Mouse (Mus musculus) adrenal gland, adult 18-20 months (tissue): ENCODE data around the gene Slc38a2. TPM values are rescaled to one million over a fixed set of nuclear protein-coding genes. Genes with fewer than 3 reads are reported as not detected.

Experiments used
- DNase-seq, 2 experiments: peaks; one replicate each; pipeline ENCODE4 v3.0.0; 2021 to 2022; ENCODE audit warnings: low spot score in 2 of 2
- total RNA-seq, 2 experiments: library from RNA; stranded (reverse); gene quantifications; 1 replicate in 1 of 2; 2 replicates in 1 of 2; pipeline ENCODE4 v1.2.3; 2021

Gene Slc38a2
- total RNA-seq, 2 experiments from 2014 or later, result 103 to 210 TPM

GRCm38 (mm10) chr15:96697901-96698657, 1.5 kb downstream of the Slc38a2 start:
- peak in 1 of 2 experiments; percentile 28 for DNase-seq

DNA sequence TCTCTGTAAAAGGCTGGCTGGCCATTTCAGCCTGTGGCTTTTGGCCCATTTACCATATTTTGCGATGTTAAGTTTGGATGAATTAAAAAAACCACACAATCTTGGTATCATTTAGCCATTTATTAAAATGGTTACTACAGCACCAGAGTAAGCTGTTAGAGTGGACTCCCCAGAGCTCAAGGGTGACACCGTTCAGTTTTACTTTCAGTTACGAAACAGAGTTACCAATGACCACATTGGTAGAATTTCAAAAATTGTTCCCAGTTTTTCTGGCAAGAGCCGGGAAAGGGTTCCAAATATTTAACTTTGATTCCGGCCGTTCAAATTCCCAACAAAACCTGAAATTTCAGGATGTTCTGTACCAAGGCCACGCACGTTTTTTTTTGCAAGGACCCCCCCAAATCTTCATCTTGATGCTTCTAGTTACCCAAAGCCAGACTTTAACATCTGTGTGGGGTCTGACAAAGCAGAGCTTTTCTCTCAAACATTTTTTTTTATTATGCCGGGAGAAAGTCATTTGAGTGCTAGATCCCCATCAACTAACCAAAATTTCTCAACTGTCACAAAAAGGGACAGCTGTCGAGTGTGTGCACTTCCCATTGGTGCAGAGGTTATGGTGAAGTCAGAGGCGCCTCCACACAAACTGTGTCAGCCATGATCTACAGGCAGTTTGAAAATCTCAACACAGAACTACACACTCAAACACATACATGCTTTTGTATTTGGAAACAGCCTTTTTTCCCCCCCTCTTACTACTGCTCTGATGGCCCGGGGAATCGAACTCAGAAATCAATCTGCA, 2.8 kb downstream of the Slc38a2 start:
- no peak for DNase-seq

DNA sequence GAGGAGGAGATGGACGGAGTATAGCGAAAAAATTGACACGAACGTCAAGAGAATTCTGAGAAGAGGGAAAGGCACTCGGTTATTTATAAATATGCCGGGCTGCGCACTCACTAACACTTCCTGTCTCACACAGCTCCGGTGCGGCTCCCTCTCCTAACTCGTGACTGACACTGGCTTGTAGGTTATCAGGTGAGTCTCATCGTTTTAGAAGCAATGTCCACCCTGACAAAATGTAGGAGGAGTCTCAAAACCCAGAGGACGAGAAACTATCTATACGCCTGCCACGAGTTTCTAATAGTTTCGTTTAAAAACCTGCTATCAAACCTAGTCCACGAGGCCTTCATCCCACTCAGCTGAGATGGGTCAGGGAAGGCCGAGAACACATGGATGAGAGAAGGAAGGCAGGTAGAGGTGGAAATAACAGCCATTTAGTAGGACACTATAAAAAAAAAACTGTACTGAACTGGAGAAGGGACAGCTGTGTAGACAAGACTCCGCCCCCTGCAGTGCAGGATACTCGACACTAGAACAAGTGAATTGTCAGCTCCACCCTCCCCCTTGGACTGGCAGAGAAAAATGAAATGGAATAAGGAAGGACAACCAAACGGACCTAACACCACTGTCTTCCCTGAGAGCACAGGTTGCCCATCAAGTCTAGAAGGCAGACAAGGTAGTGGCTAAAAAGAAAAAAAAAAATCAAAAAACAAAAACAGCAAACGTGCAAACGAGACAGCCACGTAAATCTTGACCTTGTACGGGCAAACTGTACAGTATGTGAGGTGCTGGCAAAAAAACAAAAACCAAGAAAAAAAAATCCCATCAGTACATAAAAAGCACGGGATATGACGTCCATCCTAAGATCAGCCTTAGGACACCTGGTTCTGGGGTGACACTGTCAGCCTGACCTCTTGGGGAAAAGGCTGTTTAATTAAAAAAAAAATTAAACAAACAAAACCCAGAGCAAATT, 3.8 kb downstream of the Slc38a2 start:
- no peak for DNase-seq

- DNase-seq, result no peak
Observed at GRCm38 (mm10) chr15:96694988-96695387, 4.5 kb downstream of the Slc38a2 start.

- no peak for DNase-seq
Observed at GRCm38 (mm10) chr15:96693688-96694087, 5.8 kb downstream of the Slc38a2 start.

- no peak for DNase-seq
Observed at GRCm38 (mm10) chr15:96692401-96692800, 7.1 kb downstream of the Slc38a2 start.

DNA sequence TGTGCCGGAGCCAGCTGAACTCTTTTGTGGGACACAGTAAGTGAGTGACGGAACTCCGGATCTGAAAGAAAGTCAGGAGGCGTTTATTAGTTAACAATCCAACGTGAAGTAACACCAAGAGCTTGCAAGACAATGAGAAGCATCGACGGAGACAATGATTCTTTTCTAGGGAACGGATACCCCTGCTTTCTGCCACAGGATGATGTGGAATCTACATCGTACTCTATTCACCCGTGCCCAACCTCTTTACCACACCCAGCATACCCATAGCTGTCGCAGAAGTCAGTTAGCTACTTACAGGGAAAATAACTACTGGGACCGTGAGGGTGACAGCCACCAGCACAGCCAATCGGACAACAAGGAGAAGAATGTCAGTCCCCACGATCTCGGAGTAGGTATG, 8.1 kb downstream of the Slc38a2 start:
- no peak for DNase-seq

- DNase-seq, result no peak
Observed at GRCm38 (mm10) chr15:96690829-96691228, 8.7 kb downstream of the Slc38a2 start.

DNA sequence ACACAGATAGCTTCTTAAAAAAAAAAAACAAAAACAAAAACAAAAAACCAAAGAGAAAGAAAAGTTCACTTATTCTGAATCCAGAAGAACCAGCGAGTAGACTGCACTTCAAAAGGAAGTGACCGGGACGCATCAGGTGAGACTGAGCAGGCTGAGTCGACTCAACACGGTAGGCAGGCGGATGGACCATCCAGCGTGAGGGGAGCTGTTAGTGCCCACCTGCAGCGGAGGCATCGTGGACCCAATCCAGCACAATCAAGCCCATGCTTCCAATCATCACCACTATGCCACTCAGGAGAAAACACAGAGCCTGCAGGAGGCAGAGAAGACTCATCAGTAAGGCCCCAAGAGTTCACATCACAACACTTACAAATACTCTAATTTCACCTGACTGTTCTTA, 9.6 kb downstream of the Slc38a2 start:
- no peak for DNase-seq

DNA sequence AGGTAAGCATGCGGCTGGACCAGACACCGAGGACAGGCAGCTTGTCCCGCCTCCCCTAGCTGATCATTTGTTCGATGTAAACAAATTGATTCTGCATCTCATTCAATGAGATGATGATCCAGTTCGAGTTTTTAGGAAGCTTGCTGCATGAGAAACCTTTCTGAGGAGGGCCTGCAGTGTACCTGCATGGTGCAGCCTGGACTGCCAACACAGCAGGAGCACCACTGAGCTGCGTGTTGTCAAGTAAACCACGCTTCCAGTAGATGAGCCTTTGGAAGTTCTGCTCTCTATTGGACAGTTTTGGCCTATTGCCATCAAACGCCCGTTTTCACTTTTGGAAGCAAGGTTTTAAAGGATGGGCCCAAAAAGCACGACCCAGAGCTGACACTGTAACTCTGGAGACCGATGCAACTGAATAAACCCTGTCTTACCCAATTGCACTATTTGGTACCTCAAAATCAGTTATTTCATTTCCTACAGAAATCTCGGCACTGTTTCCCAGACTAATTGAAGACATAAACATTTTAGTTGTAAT, 10.7 kb downstream of the Slc38a2 start:
- no peak for DNase-seq

DNA sequence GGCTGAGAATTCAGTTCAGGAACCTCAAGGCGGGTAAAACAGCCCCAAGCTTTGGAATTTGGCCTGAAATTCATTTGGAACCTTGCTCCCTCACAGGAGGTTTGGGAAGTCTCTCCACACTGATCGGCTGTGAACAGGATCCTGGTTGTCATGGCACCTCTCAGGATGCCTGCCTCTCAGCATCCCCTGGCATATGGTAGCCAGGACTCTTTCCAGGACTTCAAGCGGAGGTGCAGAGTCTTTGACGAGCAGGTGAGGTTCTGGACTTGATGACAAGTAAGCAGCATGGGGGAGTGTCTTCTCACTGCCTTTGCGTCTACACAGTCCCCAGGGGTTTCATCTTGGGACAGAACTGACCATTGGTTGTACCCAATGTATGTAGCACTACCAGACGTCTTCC, 11.5 kb downstream of the Slc38a2 start:
- no peak for DNase-seq

GRCm38 (mm10) chr15:96687366-96687765, 12.2 kb downstream of the Slc38a2 start:
- no peak for DNase-seq

GRCm38 (mm10) chr15:96686201-96687159, 13.1 kb downstream of the Slc38a2 start:
- DNase-seq, result no peak

GRCm38 (mm10) chr15:96685273-96685672, 14.3 kb downstream of the Slc38a2 start:
- DNase-seq, result no peak

- DNase-seq, result no peak
Observed at GRCm38 (mm10) chr15:96684132-96684830, 15.2 kb downstream of the Slc38a2 start.

DNA sequence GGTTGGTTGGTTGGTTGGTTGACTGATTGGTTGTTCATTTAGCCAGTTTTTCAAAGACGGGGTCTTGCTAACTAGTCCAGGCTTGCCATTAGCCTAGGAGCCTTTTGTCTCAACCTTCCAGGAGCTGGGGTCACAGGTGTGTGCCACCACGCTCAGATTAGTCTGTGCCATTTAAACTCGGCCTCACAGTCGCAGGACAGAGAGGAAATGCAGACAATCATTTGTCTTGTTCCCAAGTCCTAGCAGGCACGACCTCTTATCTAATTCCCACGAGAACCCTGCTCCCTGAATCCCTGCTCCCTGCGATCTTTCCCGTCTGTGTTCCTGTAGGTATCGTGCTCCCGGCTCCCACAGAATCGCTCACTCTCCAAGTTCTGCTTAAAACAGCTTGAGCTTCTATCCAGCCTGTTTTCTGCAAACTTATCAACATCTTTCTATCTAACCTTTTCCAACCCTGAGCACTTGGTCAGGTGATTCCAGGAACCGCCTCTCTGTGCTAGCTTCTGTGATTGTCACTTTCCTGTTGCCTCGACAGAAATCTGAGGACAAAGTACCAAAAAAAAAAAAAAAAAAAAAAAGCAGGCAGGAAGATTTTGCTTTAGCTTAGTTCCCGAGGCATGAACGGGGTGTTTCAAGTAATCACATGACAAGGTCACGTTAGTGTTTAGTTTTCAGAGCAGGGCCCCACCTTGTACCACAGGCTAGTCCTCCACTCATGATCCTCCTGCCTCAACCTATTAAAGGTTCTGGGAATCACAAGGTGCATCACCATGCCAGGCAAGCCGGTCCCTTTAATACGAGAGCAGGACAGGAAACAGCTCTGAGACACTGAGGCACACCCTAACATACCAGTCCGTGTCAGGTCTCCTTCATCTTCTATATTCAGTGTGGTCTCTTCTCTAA, 20.4 kb downstream of the Slc38a2 start:
- DNase-seq, result no peak

DNA sequence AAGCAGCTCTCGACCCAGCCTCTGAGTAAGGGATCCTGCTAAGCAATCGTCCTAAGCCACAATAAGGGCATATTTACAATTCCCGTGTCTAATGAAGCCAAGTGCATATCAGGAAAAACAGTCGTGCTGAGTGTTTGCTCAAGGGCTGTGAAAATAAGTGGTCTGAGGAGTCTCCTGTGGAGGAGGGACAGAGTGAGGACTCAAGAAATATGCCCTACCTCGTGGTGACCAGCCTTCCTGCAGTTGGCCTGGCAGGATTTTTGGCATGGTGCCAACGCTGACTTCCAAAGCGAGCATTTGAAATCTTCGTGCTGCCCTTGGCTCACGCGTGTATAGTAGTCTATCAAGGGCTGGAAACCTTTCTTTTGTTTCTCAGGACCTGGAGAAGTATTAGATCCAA, 23.0 kb downstream of the Slc38a2 start:
- peak in 1 of 2 experiments; percentile 55 for DNase-seq

DNA sequence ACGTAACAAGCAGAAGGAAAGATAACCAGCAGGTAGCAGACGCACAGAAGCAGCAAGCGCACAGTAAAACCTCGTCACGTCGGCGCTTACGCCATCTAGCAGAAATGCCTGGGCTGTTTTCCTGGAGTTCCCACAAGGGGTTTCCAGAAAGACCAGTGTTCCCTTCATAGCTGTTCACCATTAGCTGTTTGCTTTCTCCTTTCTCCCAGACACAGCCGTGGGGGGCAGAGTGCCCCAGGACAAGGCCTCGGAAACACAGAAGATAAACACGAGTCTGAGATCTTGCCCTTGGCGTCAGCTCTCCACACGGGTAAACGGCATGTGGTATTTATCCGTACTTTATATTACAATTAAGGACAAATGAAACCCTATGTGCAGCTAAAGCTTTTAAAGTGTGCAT, 23.8 kb downstream of the Slc38a2 start:
- no peak for DNase-seq
